Mouse (Mus musculus) limb, embryonic 11.5 days (tissue): Measurements from ENCODE around the gene Cphx2. TPM values are rescaled to one million over a fixed set of nuclear protein-coding genes. Genes with fewer than 3 reads are reported as not detected.

Experiments used
- polyA plus RNA-seq: library from polyadenylated mRNA; unstranded; fragments of >200 nt; fragmentation: Nextera tagmentation; extraction: Ambion mirVana; gene quantifications from 2 replicates; pipeline ENCODE4 v1.2.1, GENCODE M21; 2014

Gene Cphx2
- polyA plus RNA-seq, 1 experiment from 2014 or later: not detected

Other genes with a start within 250 kb of the Cphx2 start
- gene Anxa11, start 239.4 kb upstream of the Cphx2 start, polyA plus RNA-seq: 5.0 and 5.1 TPM in 2 replicates
- not detected in 2 replicates for gene Plac9a, start 178.4 kb upstream of the Cphx2 start, polyA plus RNA-seq
- 3.6 and 4.5 TPM in 2 replicates for gene Tmem254a, start 153.8 kb upstream of the Cphx2 start, polyA plus RNA-seq
- not detected in 2 replicates for gene Cphx1, start 143.2 kb upstream of the Cphx2 start, polyA plus RNA-seq
- 2.9 and 3.6 TPM in 2 replicates for gene Duxbl1, start 102.9 kb upstream of the Cphx2 start, polyA plus RNA-seq
- not detected in 2 replicates for gene Gm9780, start 38.8 kb upstream of the Cphx2 start, polyA plus RNA-seq
- gene Tmem254c, start 14.2 kb upstream of the Cphx2 start, polyA plus RNA-seq: 19.9 and 24.4 TPM in 2 replicates
- not detected in 2 replicates for gene Cphx3, start 781 bp downstream of the Cphx2 start, polyA plus RNA-seq
- gene Duxbl2, start 36.8 kb downstream of the Cphx2 start, polyA plus RNA-seq: 2.4 TPM in 1 of 2 replicates, not detected in the other
- 0.45 TPM in 1 of 2 replicates, not detected in the other for gene Plac9b, start 101.0 kb downstream of the Cphx2 start, polyA plus RNA-seq
- 19.6 and 21.2 TPM in 2 replicates for gene Tmem254b, start 125.5 kb downstream of the Cphx2 start, polyA plus RNA-seq
- gene Duxbl3, start 176.4 kb downstream of the Cphx2 start, polyA plus RNA-seq: 1.3 and 4.0 TPM in 2 replicates